Mouse (Mus musculus) fat pad, adult 2 months (tissue): ENCODE measurements at regions not wholly inside any gene's neighbourhood (a gene's known extent, or its start where the extent isn't known, plus 50 kb on each side); places are given as distances from the start of the nearest gene placed in this dataset.
A peak's percentile ranks its signal among the peaks of the same experiment; 100 is the strongest.

Source experiments
- DNase-seq: peaks from one replicate; pipeline ENCODE4 v3.0.0-alpha.2; 2011; ENCODE audit warnings: low read depth, low spot score; ENCODE audit errors: extremely low read depth

GRCm38 (mm10) chr3:68758609-68759008 lies 68.2 kb downstream of the Il12a start:
- DNase-seq: no peak

GRCm38 (mm10) chr3:68759375-68759774 lies 68.9 kb downstream of the Il12a start:
- DNase-seq: no peak

DNA sequence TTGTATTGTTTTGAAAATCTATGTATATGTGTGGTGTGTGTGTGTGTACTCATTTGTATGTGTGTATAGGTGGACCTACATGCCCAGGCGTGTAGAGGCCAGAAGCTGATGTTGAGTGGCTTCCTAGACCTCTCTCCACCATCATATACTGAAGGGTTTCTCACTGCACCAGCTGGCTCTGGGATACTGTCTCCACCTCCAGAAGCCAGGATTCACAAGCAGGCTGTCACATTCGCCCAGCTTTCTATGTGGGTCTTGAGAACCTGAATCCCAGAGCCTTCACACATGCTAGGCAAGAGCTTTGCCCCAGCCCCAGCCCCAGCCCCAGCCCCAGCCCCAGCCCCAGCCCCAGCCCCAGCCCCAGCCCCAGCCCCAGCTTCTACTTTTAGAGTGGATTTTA lies 70.4 kb downstream of the Il12a start:
- DNase-seq: no peak

GRCm38 (mm10) chr3:68761242-68761625 lies 70.8 kb downstream of the Il12a start:
- no peak for DNase-seq

DNA sequence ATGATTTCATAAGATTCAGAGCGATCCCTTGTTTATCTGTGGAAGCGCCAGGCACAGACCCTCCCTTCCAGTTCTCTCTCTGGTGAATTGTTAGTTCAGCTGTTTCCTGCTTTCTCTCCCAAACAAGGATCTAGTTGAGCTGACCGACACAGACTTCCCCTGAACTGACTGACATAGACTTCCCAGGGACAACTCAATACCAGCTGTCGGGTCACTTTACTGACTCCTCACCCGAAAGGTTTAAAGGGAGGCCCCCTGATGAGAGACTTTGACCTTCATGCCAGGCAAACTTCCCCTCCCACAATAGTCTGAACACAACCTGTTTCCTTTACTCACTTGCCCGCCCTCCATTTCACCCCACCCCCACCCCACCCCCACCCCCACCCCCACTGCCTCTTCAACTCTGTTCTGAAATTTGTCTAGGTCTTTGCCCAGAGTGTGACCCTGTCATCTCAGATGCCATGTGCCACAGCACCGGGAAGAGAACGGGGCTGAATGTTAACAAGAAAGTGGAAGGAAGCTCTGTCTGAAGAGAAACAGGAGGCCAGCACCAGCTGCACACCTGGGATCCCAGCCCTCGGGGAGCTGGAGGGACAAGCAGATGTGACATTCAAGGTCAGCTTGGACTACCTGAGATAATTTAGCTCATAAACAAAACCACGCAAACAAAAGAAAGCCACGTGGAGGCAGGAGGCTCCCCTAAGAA lies 71.3 kb downstream of the Il12a start:
- no peak for DNase-seq

GRCm38 (mm10) chr3:68762988-68763387 lies 72.5 kb downstream of the Il12a start:
- DNase-seq: no peak

- no peak for DNase-seq
Measured at GRCm38 (mm10) chr3:68764336-68764735, 73.9 kb downstream of the Il12a start.

DNA sequence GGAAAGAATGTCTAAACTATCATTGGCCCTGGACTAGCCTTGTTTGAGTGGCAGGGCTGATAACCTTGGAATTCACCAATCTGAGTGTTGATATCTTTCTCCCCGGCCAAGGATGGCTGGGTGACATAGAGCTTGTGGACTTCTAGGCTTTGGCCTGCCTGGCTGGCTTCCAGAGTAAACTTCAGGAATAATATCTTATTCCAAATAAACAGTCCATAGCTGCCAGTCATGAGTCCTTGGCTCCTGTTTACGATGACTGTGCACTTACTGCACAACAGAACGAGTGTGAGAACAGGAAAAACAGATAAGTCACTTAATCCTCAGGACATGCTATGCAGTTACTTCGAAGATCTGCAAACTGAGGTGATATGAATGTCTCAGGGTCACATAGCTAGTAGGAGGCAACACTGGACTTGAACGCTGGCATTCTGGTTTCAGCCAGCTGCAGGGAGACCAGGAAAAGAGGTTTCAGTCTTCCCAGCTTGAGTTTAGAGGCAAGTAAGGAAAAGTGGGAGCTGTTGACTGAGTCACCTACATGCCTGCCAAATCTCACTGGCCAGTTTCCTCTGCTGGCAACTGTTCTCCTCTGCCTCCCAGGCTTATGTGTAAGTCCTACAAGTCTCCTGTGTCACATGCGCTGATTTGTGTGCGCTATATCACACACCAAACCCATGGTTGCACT lies 74.6 kb downstream of the Il12a start:
- peak; percentile 51 for DNase-seq

- DNase-seq: no peak
Measured at GRCm38 (mm10) chr3:68771579-68771978, 81.1 kb downstream of the Il12a start.

DNA sequence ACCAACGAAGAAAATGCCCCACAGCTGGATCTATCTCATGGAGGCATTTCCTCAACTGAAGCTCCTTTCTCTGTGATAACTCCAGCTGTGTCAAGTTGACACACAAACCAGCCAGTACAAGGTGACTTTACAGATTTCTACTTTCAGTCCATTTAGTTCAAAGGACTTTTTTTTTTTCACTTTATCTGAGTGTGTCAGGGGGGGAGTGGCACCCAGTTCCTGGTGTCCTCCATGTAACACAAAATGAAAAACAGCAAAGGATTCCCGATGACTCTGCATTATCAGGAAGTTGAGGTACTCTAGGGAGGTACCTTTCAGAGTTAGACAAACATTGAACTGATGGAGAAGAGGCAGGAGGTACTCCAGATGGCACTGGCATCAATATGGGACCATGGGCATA lies 87.4 kb downstream of the Il12a start:
- no peak for DNase-seq

DNA sequence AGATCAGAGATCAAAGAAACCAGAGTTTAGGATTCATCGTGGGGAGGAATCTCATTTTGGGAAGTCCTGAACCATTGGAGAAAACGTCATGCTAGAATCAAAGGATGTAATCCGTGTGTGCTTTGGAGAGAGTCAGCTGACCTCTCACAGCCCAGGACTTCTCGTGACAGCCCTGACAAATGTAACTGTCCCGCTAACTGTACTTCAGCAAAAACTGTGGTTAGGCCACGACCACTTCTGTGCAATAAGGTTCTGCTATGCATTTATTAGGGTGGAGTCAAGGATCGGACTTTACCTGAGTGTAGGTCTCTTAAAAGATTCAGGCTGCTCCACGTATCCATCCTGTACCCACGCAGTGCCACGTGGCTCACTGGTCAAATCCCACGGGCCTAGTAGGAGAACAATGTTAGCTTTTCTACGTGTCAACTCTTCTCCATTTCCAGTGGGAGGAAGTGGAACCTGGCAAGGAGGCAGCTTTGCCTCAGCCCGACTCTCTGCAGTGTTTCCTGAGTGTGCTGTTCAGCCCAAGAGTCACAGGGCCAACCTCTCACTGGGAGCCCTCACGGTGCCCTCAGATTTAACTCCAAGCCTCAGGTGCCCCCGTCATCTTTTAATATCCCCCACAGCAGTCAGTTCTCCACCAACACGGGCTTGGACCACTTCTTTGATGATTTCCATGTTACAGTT lies 88.1 kb downstream of the Il12a start:
- DNase-seq: no peak

GRCm38 (mm10) chr3:68780843-68781242 lies 88.5 kb upstream of the 1110032F04Rik start:
- DNase-seq: no peak

DNA sequence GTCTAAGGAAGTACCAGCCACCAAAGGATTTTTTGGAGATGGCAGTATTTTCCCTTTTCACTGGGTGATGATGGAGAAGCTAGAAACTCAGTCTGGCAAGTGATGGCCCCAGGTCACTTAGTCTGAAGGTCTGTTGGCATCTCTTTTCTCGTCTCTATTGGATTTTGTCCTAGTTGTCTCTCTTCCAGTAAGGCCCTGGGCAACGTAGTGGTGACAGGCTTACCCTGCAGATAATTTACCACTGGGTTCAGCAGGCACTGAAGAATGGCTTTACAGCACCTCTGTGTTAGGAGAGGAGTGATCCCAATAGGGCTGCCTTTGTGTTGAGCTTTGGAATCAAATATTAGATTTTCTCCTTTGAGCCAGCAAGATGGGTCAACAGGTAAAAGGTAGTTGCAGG lies 87.9 kb upstream of the 1110032F04Rik start:
- no peak for DNase-seq

DNA sequence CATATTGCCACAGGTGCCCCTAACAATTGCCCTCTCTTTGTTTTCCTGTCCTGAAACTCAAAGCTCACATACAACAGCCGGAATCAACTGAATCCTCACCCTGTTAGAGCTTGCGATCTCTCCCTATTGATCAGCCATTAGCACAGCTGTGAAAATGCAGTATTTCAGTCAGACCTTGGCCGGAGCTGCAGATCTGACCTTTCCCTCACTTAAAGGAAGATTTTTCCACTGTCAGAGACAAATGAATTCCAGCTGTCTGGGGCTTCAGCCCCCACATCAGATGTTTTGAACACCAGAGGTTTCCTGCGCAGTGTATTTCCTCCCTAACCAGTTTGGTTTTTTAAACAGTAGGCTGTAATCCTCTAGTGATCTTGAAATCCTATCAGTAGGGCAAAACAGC lies 87.0 kb upstream of the 1110032F04Rik start:
- DNase-seq: no peak

DNA sequence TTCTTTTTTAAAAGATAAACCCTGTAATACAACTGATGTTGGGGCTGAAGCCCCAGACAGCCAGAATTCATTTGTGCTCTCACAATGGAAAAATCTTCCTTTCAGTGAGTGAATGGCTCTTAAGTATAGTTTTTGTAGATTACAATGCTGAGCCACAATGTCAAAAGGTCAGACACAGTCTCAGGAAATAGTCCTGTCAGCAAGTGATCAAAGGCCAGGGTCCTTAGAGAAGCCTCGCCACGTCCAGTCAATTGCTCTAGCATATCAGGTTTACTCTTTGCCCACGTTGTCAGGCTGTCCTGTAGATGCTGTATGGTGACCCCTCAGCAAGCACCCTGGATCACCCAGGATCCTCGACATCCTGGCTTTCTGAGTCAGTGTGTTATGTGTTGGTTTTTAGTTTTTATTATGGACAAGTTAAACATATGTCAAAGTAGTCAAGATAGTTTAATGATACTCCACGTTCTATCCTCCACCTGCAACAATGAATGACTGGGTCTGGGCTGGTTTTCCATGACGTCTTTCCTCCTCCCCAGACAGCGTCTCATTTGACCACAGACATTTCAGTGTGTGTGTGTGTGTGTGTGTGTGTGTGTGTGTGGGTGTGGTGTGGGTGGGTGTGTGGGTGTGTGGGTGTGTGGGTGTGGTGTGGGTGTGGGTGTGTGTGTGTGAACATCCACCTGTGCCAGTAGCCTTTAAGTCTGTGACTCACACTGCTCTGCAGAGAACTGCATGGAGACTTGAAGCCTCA lies 85.5 kb upstream of the 1110032F04Rik start:
- DNase-seq: no peak

GRCm38 (mm10) chr3:68786771-68787170 lies 82.6 kb upstream of the 1110032F04Rik start:
- DNase-seq: no peak

DNA sequence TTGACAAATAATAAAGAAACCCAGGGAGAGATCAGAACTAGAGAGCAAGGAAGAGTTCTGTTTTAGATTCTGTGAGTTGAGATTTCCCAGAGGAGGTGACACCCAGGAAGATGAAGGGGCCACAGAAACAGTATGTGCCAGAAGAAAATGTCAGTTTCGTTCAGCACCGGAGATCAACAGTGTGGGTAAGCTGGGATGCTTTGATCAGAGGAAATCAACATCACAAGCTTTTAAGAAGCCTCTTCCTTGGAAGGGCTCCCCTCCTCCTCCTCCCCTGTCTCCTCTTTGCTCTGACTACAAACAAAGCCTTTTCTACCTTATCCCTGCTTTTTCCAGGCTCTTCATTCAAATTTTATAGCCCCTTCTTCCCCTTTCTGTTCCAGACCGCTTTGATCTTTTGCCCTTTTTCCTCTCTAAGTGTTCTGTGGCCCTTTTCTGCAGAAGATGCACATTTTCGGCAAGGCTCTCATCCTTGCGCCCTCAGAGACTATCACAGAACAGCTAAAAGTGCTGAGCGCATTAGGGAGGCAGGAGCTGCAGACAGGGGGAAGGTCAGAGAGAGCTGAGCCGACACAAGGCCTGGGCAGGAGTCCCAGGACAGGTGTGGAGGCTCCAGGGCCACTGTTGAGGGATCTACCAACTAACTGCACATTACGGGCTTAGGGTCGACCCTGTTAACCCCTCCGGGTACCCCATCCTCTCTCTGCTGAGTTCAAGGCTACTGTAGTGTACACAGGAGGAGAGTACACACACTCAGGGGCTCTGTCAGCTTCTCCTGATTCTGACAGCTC lies 81.8 kb upstream of the 1110032F04Rik start:
- DNase-seq: no peak

DNA sequence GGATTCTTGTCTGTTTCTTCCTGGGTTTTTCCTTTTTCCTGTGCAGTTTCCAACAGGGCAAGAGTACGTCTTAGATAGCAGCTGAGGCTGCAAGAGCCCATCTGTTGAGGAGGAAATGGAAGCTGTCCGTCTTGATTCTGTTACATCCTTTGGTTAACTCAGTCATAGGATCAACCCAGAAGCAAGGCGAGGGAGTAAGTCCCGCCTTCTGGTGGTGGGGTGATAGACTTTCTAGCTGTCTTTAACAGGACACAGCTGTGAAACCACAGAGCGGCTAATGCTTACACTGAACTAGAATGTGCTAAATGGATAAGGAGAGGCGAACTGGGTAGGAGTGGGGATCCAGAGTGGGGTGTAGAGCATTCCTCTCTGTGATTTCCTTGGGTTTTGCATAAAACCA lies 79.9 kb upstream of the 1110032F04Rik start:
- no peak for DNase-seq

DNA sequence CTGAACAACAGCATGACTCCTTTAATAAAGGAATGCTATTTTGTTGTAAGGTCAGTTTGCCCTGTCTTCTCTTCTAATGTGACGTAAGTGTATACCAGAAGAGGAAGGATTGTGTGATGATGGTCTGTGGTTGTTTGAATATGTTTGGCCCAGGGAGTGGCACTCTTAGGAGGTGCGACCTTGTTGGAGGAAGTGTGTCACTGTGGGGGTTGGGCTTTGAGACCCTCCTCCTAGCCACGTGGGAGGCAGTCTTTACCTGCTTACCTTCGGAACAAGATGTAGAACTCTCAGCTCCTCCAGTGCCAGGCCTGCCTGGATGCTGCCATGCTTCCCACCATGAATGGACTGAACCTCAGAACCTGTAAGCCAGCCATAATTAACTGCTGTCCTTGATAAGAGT lies 78.9 kb upstream of the 1110032F04Rik start:
- DNase-seq: no peak

GRCm38 (mm10) chr3:68792883-68793282 lies 76.5 kb upstream of the 1110032F04Rik start:
- DNase-seq: no peak

GRCm38 (mm10) chr3:68793923-68794322 lies 75.5 kb upstream of the 1110032F04Rik start:
- DNase-seq: no peak
